Mouse (Mus musculus): Measurements from ENCODE around the gene Rbbp8nl. TPM values are rescaled to one million over a fixed set of nuclear protein-coding genes. Genes with fewer than 3 reads are reported as not detected.

The Rbbp8nl gene
- total RNA-seq, 2 experiments from 2014 or later, result not detected

DNA sequence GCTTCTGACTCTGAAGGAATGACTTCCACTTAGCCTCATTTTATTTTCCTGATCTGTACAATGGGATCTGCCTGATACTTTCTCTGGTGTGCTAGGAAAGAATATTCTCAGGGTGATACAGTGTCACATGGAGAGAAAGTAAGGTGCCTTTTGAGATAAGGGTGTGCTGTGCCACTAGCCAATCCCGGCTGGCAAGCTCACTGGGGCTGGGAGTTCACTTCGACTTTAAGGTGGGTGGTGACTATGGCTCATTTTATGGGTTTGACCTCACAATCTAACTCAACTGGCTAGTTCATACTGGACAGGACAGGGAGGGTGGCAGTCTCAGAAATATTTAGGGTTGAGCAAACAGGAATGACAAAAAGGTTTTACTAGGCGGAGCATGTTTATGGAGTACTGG lies 52.7 kb downstream of the Rbbp8nl start:
- intact Hi-C loops (cut with DNase I), result loop anchor here (5.0 kb wide), 1 partner anchor 40 kb away; no protein-coding TSS in a partner anchor
- DNase-seq (ENCODE audit: low spot score in 2 of 2), result no peak

- DNase-seq (ENCODE audit: low spot score in 2 of 2), result no peak
- intact Hi-C loops (cut with DNase I), result loop anchor here (5.0 kb wide), 1 partner anchor 39 kb away; no protein-coding TSS in a partner anchor
Measured at GRCm38 (mm10) chr2:180236500-180236899, 53.2 kb downstream of the Rbbp8nl start.

GRCm38 (mm10) chr2:180235788-180236187 lies 53.9 kb downstream of the Rbbp8nl start:
- DNase-seq (ENCODE audit: low spot score in 2 of 2), result no peak
- intact Hi-C loops (cut with DNase I), result loop anchor here (5.0 kb wide), 1 partner anchor 38 kb away; no protein-coding TSS in a partner anchor

DNA sequence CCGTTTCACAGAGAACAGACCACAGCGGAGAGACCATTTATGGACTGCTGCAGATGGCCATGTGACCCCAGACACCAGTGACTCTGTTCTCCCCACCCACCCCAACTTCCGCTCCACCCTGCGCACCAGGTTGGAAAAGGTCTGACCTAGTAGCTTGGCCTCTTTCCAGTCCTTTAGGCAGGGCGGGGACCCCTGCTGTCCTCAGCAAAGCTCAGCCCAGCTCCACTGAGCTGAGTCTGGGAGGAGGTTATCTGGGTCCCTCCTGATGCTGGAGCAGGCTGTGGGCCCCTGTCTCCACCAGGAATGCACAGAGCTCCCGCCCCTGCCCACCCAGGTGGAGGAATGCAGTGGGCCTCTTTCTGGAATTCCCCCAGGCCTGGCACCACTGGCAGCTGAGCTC lies 54.7 kb downstream of the Rbbp8nl start:
- no peak for DNase-seq (ENCODE audit: low spot score in 2 of 2)
- intact Hi-C loops (cut with DNase I), result loop anchor here (5.0 kb wide), 1 partner anchor 38 kb away; no protein-coding TSS in a partner anchor

GRCm38 (mm10) chr2:180234353-180234752 lies 55.3 kb downstream of the Rbbp8nl start:
- intact Hi-C loops (cut with DNase I), result no loop called here
- no peak for DNase-seq (ENCODE audit: low spot score in 2 of 2)

DNA sequence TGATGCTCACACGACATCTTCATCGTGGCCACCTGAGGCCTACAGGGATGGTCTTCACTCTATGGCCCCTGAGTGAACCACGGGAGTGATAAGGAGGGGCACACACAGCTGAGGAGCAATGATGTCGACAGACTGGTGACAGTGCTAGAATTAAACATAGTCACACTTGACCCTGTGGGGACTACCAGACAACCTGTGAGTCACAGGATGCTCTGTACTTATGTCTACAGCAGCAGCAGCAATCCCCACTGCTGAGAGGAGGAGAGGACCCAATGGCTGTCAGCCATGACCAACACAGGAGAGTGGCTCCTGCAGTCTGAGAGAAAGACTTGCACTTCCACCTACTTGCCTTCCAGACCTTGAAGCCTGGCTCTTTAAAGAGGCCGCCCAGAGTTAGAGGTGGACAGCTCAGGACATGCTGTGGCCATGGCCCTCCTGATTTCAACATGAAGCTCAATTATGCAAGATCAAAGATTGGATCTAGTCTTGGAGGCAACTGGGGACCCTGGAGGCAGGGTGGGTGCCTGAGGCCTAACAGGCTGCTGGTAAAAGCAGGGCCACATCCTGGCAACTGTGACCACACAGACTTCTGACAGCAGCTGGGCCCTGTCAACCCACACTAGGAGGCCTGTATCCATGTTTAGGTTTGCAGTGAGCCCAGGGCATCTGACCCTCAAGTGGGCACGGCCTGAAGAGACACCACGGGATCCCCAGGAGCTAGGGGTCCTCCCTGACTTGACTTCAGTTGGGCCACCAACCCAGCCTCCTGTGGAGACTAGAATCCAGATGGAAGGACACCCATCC lies 56.4 kb downstream of the Rbbp8nl start:
- DNase-seq (ENCODE audit: low spot score in 2 of 2), result no peak
- intact Hi-C loops (cut with DNase I), result no loop called here

GRCm38 (mm10) chr2:180230482-180230881 lies 59.2 kb downstream of the Rbbp8nl start:
- intact Hi-C loops (cut with DNase I), result no loop called here
- no peak for DNase-seq (ENCODE audit: low spot score in 2 of 2)

- intact Hi-C loops (cut with DNase I), result no loop called here
Measured at GRCm38 (mm10) chr2:180229129-180229528, 60.5 kb downstream of the Rbbp8nl start.

DNA sequence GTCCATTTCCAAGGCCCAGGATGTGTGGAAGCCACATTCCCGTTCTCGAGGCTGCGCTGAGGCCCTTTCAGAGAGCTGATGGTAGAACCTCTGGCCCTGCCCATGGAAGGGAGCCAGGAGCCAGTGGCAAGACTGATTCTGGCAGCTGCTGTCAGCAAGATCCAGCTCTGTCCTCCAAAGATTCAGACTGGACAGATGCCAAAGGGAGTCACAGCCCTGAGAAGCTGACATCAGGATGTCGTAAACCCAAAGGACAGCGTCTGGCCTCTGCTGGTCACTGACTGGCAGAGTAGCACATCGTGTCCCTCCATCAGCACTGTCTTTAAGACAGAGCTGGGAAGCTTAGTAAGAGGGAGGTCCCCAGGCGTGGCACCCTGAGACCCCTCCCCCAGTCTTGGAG lies 61.1 kb downstream of the Rbbp8nl start:
- DNase-seq (ENCODE audit: low spot score in 2 of 2), result no peak
- intact Hi-C loops (cut with DNase I), result no loop called here

More at GRCm38 (mm10) chr2:180229129-180229528, 60.5 kb downstream of the Rbbp8nl start:
- DNase-seq (ENCODE audit: low spot score in 2 of 2), result no peak

DNA sequence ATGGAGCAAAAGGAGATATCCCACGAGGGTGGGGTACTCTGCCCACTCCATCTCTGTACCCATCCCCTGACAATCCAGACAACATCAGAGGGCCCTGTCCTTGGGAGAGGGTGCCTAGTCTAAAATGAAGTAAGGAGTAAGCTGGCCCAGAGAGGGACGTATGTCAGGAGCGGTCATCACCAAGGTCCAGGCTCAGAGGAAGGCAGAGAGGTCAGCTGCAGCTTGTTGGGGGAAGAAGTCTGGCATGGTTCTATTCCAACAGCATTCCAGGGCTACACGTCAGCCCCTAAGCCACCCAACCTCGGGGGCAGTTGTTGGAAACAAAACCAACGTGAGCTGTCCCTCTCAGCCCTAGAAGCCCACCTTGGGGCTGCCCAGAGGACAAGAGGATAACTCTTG lies 61.6 kb downstream of the Rbbp8nl start:
- intact Hi-C loops (cut with DNase I), result no loop called here

More for the DNA sequence above, 61.6 kb downstream of the Rbbp8nl start:
- DNase-seq (ENCODE audit: low spot score in 2 of 2), result no peak

Small RNA genes within 50 kb of the gene (microRNA-seq; reads per million reads assigned to microRNA genes)
- gene Mir3091, result not detected

Other genes with a start within 250 kb of the Rbbp8nl start
- 100 to 1,000 TPM; 163 to 172 TPM for gene Psma7, start 247.4 kb downstream of the Rbbp8nl start, total RNA-seq (2021)
- 10 to 100 TPM; 36.1 to 39.1 TPM for gene Ss18l1, start 247.4 kb downstream of the Rbbp8nl start, total RNA-seq (2021)
- gene Mtg2, start 219.3 kb downstream of the Rbbp8nl start, total RNA-seq (2021), result 10 to 100 TPM; 12.6 to 19.1 TPM
- gene Hrh3, start 185.4 kb downstream of the Rbbp8nl start, total RNA-seq (2021), result 10 to 100 TPM; 94.8 to 99.4 TPM
- 10 to 100 TPM; 44.2 to 50.4 TPM for gene Osbpl2, start 170.6 kb downstream of the Rbbp8nl start, total RNA-seq (2021)
- 100 to 1,000 TPM in 1 of 2 experiments, 10 to 100 TPM in 1; 95.4 to 105 TPM for gene Adrm1, start 118.4 kb downstream of the Rbbp8nl start, total RNA-seq (2021)
- gene Lama5, start 64.0 kb downstream of the Rbbp8nl start, total RNA-seq (2021), result 1 to 10 TPM; 6.3 to 7.2 TPM
- gene Rps21, start 32.5 kb downstream of the Rbbp8nl start, total RNA-seq (2021), result 100 to 1,000 TPM; 622 to 695 TPM
- 10 to 100 TPM; 26.5 to 31.7 TPM for gene Cables2, start 16.4 kb downstream of the Rbbp8nl start, total RNA-seq (2021)
- gene Gata5, start 44.8 kb upstream of the Rbbp8nl start, total RNA-seq (2021), result not detected
- gene Slco4a1, start 166.4 kb upstream of the Rbbp8nl start, total RNA-seq (2021), result 1 to 10 TPM; 1.4 to 1.8 TPM
- gene Ntsr1, start 210.1 kb upstream of the Rbbp8nl start, total RNA-seq (2021), result 1 to 10 TPM; 6.9 to 7.4 TPM